Mouse (Mus musculus) C2C12 (cell line): ENCODE data around the gene Kcnh5.

Experiments used
- CEBPB ChIP-seq: IDR thresholded peaks from one replicate; pipeline ENCODE4 v1.6.1; 2011; ENCODE audit warnings: low read depth, mild to moderate bottlenecking, control low read depth, moderate library complexity
- CTCF ChIP-seq: IDR thresholded peaks from one replicate; pipeline ENCODE4 v1.5.1; 2011; ENCODE audit not compliant: control insufficient read depth, insufficient read depth, insufficient read length
- MAX ChIP-seq: IDR thresholded peaks from one replicate; pipeline ENCODE4 v1.6.1; 2011; ENCODE audit warnings: mild to moderate bottlenecking, control low read depth
- MYOD1 ChIP-seq: IDR thresholded peaks from one replicate; pipeline ENCODE4 v1.6.1; 2011; ENCODE audit warnings: low read depth; ENCODE audit not compliant: control insufficient read depth, insufficient read length
- MYOG ChIP-seq: IDR thresholded peaks from one replicate; pipeline ENCODE4 v1.6.1; 2011; ENCODE audit not compliant: control insufficient read depth, insufficient read length; ENCODE audit errors: extremely low read depth
- USF1 ChIP-seq: IDR thresholded peaks from one replicate; pipeline ENCODE4 v1.6.1; 2011; ENCODE audit warnings: low read depth, mild to moderate bottlenecking, control low read depth, moderate library complexity

- TF ChIP-seq MYOG, result no peak
- TF ChIP-seq CTCF, result no peak
- no peak for TF ChIP-seq CEBPB
- TF ChIP-seq MYOD1, result no peak
- no peak for TF ChIP-seq USF1
- no peak for TF ChIP-seq MAX
Measured at GRCm38 (mm10) chr12:74855666-74856065, 321.5 kb downstream of the Kcnh5 start.
